Mouse (Mus musculus): Measurements from ENCODE around the gene Capg. TPM values are rescaled to one million over a fixed set of nuclear protein-coding genes. Genes with fewer than 3 reads are reported as not detected.

The Capg gene
- 95.7 TPM for polyA plus RNA-seq (2015; fragmentation: Illumina TruSeq; extraction: RNeasy Lipid Tissue Mini Kit (QIAGEN cat#74804); ENCODE audit: insufficient read depth, low replicate concordance)

GRCm38 (mm10) chr6:72544283-72544987, at the start of gene Capg:
Gene Capg (plus strand): TSS chr6:72544391.

DNA sequence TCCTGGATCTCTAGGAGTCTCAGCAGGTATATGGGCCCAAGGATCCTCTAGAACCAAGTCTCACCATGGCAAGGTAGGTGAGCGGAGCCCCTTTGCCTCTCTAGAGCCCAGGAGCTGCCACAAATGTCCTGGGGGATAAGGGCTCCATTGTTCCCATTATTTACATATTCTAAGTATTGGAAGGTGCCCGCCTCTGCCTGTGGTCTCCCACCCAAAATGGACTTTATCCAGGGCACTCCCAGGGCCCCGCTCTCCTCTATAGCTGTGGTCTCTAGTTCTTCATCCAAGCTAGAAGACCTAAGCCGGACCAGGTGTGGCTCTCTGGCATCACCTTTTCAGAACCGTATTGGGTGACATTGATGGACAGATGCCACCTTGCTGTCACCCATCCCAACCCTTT, 22.6 kb upstream of the Capg start, which contains the start of gene Sh2d6:
Gene Sh2d6, minus strand, starts transcription at position 101 of the 400 bp plus-strand sequence.

DNA sequence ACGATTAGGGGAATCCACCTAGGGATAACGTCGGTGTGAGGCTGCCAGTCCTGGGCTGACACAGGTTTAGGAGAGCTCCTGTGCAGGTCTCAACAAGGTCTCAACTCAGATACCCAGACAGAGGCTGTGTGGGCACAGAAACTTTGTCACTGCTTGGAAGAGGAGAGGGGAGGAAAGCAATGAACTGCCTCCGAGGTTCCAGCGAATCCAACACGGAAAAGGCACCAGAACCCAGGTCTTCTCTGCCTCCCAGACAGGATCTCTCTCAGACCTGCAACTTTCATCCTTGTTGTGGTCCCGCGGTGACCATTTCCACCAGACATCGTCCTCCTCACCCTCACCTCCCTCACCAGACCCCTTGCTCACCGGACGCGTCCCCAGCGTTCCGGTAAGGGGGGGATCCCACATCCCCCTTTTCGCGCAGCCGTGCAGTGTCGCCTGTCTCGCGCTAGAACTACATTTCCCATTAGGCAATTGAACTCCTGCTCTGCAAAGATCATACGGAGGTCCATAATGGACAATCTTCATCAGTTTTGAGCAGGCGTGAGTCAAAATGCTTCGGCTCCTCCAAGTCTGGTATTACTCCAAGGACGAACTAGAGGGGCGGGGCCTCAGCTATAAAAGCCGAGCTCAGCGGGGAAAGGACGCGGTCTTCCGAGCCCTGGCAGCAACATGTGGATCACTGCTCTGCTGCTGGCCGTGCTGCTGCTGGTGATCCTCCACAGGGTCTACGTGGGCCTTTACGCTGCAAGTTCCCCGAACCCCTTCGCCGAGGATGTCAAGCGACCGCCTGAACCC, 54.0 kb downstream of the Capg start, which contains the start of the genes Elmod3 and Retsat:
Gene Elmod3, minus strand, starts transcription at position 458 of the 798 bp plus-strand sequence.
Gene Retsat, plus strand, starts transcription at position 520 of the 798 bp plus-strand sequence.

Other genes with a start within 250 kb of the Capg start
- not detected for gene Sftpb, start 239.8 kb upstream of the Capg start, polyA plus RNA-seq (2015; fragmentation: Illumina TruSeq; extraction: RNeasy Lipid Tissue Mini Kit (QIAGEN cat#74804); ENCODE audit: insufficient read depth, low replicate concordance)
- gene Usp39, start 199.2 kb upstream of the Capg start, polyA plus RNA-seq (2015; fragmentation: Illumina TruSeq; extraction: RNeasy Lipid Tissue Mini Kit (QIAGEN cat#74804); ENCODE audit: insufficient read depth, low replicate concordance): 41.6 TPM
- 79.0 TPM for gene 0610030E20Rik, start 197.1 kb upstream of the Capg start, polyA plus RNA-seq (2015; fragmentation: Illumina TruSeq; extraction: RNeasy Lipid Tissue Mini Kit (QIAGEN cat#74804); ENCODE audit: insufficient read depth, low replicate concordance)
- 5.1 TPM for gene Tmem150a, start 188.9 kb upstream of the Capg start, polyA plus RNA-seq (2015; fragmentation: Illumina TruSeq; extraction: RNeasy Lipid Tissue Mini Kit (QIAGEN cat#74804); ENCODE audit: insufficient read depth, low replicate concordance)
- 188 TPM for gene Rnf181, start 177.4 kb upstream of the Capg start, polyA plus RNA-seq (2015; fragmentation: Illumina TruSeq; extraction: RNeasy Lipid Tissue Mini Kit (QIAGEN cat#74804); ENCODE audit: insufficient read depth, low replicate concordance)
- 41.5 TPM for gene Vamp5, start 163.9 kb upstream of the Capg start, polyA plus RNA-seq (2015; fragmentation: Illumina TruSeq; extraction: RNeasy Lipid Tissue Mini Kit (QIAGEN cat#74804); ENCODE audit: insufficient read depth, low replicate concordance)
- gene Vamp8, start 153.7 kb upstream of the Capg start, polyA plus RNA-seq (2015; fragmentation: Illumina TruSeq; extraction: RNeasy Lipid Tissue Mini Kit (QIAGEN cat#74804); ENCODE audit: insufficient read depth, low replicate concordance): 177 TPM
- gene Ggcx, start 130.1 kb upstream of the Capg start, polyA plus RNA-seq (2015; fragmentation: Illumina TruSeq; extraction: RNeasy Lipid Tissue Mini Kit (QIAGEN cat#74804); ENCODE audit: insufficient read depth, low replicate concordance): 17.5 TPM
- 337 TPM for gene Mat2a, start 104.8 kb upstream of the Capg start, polyA plus RNA-seq (2015; fragmentation: Illumina TruSeq; extraction: RNeasy Lipid Tissue Mini Kit (QIAGEN cat#74804); ENCODE audit: insufficient read depth, low replicate concordance)
- gene Sh2d6, start 22.7 kb upstream of the Capg start, polyA plus RNA-seq (2015; fragmentation: Illumina TruSeq; extraction: RNeasy Lipid Tissue Mini Kit (QIAGEN cat#74804); ENCODE audit: insufficient read depth, low replicate concordance): not detected
- gene Elmod3, start 54.0 kb downstream of the Capg start, polyA plus RNA-seq (2015; fragmentation: Illumina TruSeq; extraction: RNeasy Lipid Tissue Mini Kit (QIAGEN cat#74804); ENCODE audit: insufficient read depth, low replicate concordance): 14.5 TPM
- gene Retsat, start 54.1 kb downstream of the Capg start, polyA plus RNA-seq (2015; fragmentation: Illumina TruSeq; extraction: RNeasy Lipid Tissue Mini Kit (QIAGEN cat#74804); ENCODE audit: insufficient read depth, low replicate concordance): 3.6 TPM
- 109 TPM for gene Tgoln1, start 72.6 kb downstream of the Capg start, polyA plus RNA-seq (2015; fragmentation: Illumina TruSeq; extraction: RNeasy Lipid Tissue Mini Kit (QIAGEN cat#74804); ENCODE audit: insufficient read depth, low replicate concordance)
- 2.4 TPM for gene Tcf7l1, start 244.9 kb downstream of the Capg start, polyA plus RNA-seq (2015; fragmentation: Illumina TruSeq; extraction: RNeasy Lipid Tissue Mini Kit (QIAGEN cat#74804); ENCODE audit: insufficient read depth, low replicate concordance)

All from spleen, adult 10 weeks (tissue).